ENCODE assay signal across 25 mouse cellular contexts in the genomic region with DNA sequence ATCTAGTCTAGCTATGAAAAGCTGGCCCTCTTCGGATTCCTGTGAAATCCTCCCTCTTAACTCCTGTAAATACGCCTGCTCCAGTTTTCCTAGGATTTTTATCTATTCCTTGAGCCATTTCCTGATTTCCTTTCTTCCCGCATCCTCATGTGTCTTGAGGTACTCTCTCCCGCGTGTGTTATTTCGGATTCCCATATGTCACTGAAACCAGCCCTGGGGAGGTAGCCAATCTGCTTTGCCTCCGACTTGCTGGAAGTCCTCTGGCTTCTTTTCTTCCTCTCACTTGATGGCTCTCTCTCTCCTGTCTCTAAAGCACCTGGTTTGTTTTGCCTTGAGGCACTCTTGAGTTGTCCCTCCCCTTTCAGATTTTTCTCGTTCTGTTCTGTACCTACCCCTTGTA.
"Had no signal": no experiment of that assay in that cellular context is flagged by ENCODE, and none has a peak within 500 bp of the region (broad histone marks: within the 10 kb centered on the region; RNA-seq: fewer than 3 reads in every experiment).

No protein-coding gene starts in this region.

- H3K4me1 ChIP-seq: kidney, embryonic 15.5 days; limb, embryonic 15.5 days; liver, embryonic 12.5 days had no signal

- ATAC-seq: hindbrain, postnatal 0 days; intestine, embryonic 16.5 days; liver, embryonic 12.5 days had no signal

- H3K36me3 ChIP-seq: heart, embryonic 13.5 days; heart, embryonic 15.5 days; hindbrain, embryonic 13.5 days; hindbrain, embryonic 15.5 days; kidney, embryonic 15.5 days; limb, embryonic 13.5 days; limb, embryonic 15.5 days; liver, embryonic 12.5 days had no signal

- H3K27ac ChIP-seq: gastrocnemius, adult 2 months; heart, embryonic 13.5 days; heart, embryonic 15.5 days; hindbrain, embryonic 13.5 days; hindbrain, embryonic 15.5 days; hindbrain, postnatal 0 days; kidney, embryonic 15.5 days; kidney, postnatal 0 days; limb, embryonic 13.5 days; limb, embryonic 15.5 days; liver, embryonic 12.5 days had no signal

- H3K4me3 ChIP-seq: gastrocnemius, adult 2 months; heart, embryonic 13.5 days; heart, embryonic 15.5 days; hindbrain, embryonic 13.5 days; hindbrain, embryonic 15.5 days; kidney, embryonic 15.5 days; limb, embryonic 13.5 days; limb, embryonic 15.5 days; liver, embryonic 12.5 days had no signal

- H3K27me3 ChIP-seq: heart, embryonic 13.5 days; heart, embryonic 15.5 days; hindbrain, embryonic 15.5 days; kidney, embryonic 15.5 days; limb, embryonic 15.5 days; liver, embryonic 12.5 days had no signal

- DNase-seq: gastrocnemius, adult 2 months; gastrocnemius, postnatal 10 days; gastrocnemius, postnatal 36 days; heart, adult 18-20 months; heart, postnatal 14 days; heart, postnatal 36 days; kidney, adult 11 months; kidney, adult 2 months; kidney, adult 9 months; kidney, postnatal 14 days; kidney, postnatal 36 days; layer of hippocampus, adult 9-11 months; layer of hippocampus, postnatal 36 days; left cerebral cortex, postnatal 4 days had no signal
